Mouse (Mus musculus) liver, embryonic 14.5 days (tissue): ENCODE measurements at regions not wholly inside any gene's neighbourhood (a gene's known extent, or its start where the extent isn't known, plus 50 kb on each side); places are given as distances from the start of the nearest gene placed in this dataset.

ENCODE experiments used
- CTCF ChIP-seq: IDR thresholded peaks from 2 replicates; pipeline ENCODE4 v1.5.1; 2016; ENCODE audit warnings: antibody characterized with exemption, low read depth, control low read depth
- EP300 ChIP-seq: IDR thresholded peaks from 2 replicates; pipeline ENCODE4 v1.6.1; 2016; ENCODE audit warnings: antibody characterized with exemption, low read depth

- TF ChIP-seq CTCF (no peak), EP300 (no peak)
Observed at GRCm38 (mm10) chr12:112288786-112289185, 142.8 kb downstream of the Kif26a start.
